Mouse (Mus musculus): ENCODE results near the gene Trim47. TPM values are rescaled to one million over a fixed set of nuclear protein-coding genes. Genes with fewer than 3 reads are reported as not detected.

Trim47 gene
- polyA plus RNA-seq (2014; fragmentation: Illumina TruSeq; extraction: RNeasy Lipid Tissue Mini Kit (QIAGEN cat#74804); ENCODE audit: low read depth, low replicate concordance): 0.36 TPM

GRCm38 (mm10) chr11:116127156-116127980 is at the start of gene Trim47:
Gene Trim47, minus strand, starts transcription at chr11:116127210.

GRCm38 (mm10) chr11:116167884-116168439 is 41.0 kb upstream of the Trim47 start, which contains the start of gene Fbf1:
Gene Fbf1, minus strand, starts transcription at chr11:116168166.

GRCm38 (mm10) chr11:116138468-116139138 is 11.6 kb upstream of the Trim47 start, which contains the start of gene Mrpl38:
Gene Mrpl38, minus strand, starts transcription at chr11:116138868.

GRCm38 (mm10) chr11:116130488-116131205 is 3.6 kb upstream of the Trim47 start, which contains the start of gene Trim65:
Gene Trim65, minus strand, starts transcription at chr11:116131128.

GRCm38 (mm10) chr11:116086258-116087193 is 40.5 kb downstream of the Trim47 start, which contains the start of gene Wbp2:
Gene Wbp2, minus strand, starts transcription at chr11:116086995.

GRCm38 (mm10) chr11:116077446-116078204 is 49.4 kb downstream of the Trim47 start, which contains the start of gene Unc13d:
Gene Unc13d, minus strand, starts transcription at chr11:116077961.

Other genes starting within 250 kb of the Trim47 start
- gene Smim5, start 227.2 kb downstream of the Trim47 start, polyA plus RNA-seq (2014; fragmentation: Illumina TruSeq; extraction: RNeasy Lipid Tissue Mini Kit (QIAGEN cat#74804); ENCODE audit: low read depth, low replicate concordance): not detected
- 5.2 TPM for gene Smim6, start 215.2 kb downstream of the Trim47 start, polyA plus RNA-seq (2014; fragmentation: Illumina TruSeq; extraction: RNeasy Lipid Tissue Mini Kit (QIAGEN cat#74804); ENCODE audit: low read depth, low replicate concordance)
- gene Sap30bp, start 193.9 kb downstream of the Trim47 start, polyA plus RNA-seq (2014; fragmentation: Illumina TruSeq; extraction: RNeasy Lipid Tissue Mini Kit (QIAGEN cat#74804); ENCODE audit: low read depth, low replicate concordance): 8.4 TPM
- 3.5 TPM for gene Recql5, start 193.7 kb downstream of the Trim47 start, polyA plus RNA-seq (2014; fragmentation: Illumina TruSeq; extraction: RNeasy Lipid Tissue Mini Kit (QIAGEN cat#74804); ENCODE audit: low read depth, low replicate concordance)
- not detected for gene Itgb4, start 152.5 kb downstream of the Trim47 start, polyA plus RNA-seq (2014; fragmentation: Illumina TruSeq; extraction: RNeasy Lipid Tissue Mini Kit (QIAGEN cat#74804); ENCODE audit: low read depth, low replicate concordance)
- gene Galk1, start 114.5 kb downstream of the Trim47 start, polyA plus RNA-seq (2014; fragmentation: Illumina TruSeq; extraction: RNeasy Lipid Tissue Mini Kit (QIAGEN cat#74804); ENCODE audit: low read depth, low replicate concordance): not detected
- 711 TPM for gene H3f3b, start 99.2 kb downstream of the Trim47 start, polyA plus RNA-seq (2014; fragmentation: Illumina TruSeq; extraction: RNeasy Lipid Tissue Mini Kit (QIAGEN cat#74804); ENCODE audit: low read depth, low replicate concordance)
- gene Unk, start 96.9 kb downstream of the Trim47 start, polyA plus RNA-seq (2014; fragmentation: Illumina TruSeq; extraction: RNeasy Lipid Tissue Mini Kit (QIAGEN cat#74804); ENCODE audit: low read depth, low replicate concordance): 6.0 TPM
- 0.11 TPM for gene Unc13d, start 49.2 kb downstream of the Trim47 start, polyA plus RNA-seq (2014; fragmentation: Illumina TruSeq; extraction: RNeasy Lipid Tissue Mini Kit (QIAGEN cat#74804); ENCODE audit: low read depth, low replicate concordance)
- gene Wbp2, start 40.2 kb downstream of the Trim47 start, polyA plus RNA-seq (2014; fragmentation: Illumina TruSeq; extraction: RNeasy Lipid Tissue Mini Kit (QIAGEN cat#74804); ENCODE audit: low read depth, low replicate concordance): 22.9 TPM
- gene Trim65, start 3.9 kb upstream of the Trim47 start, polyA plus RNA-seq (2014; fragmentation: Illumina TruSeq; extraction: RNeasy Lipid Tissue Mini Kit (QIAGEN cat#74804); ENCODE audit: low read depth, low replicate concordance): 0.45 TPM
- gene Mrpl38, start 11.7 kb upstream of the Trim47 start, polyA plus RNA-seq (2014; fragmentation: Illumina TruSeq; extraction: RNeasy Lipid Tissue Mini Kit (QIAGEN cat#74804); ENCODE audit: low read depth, low replicate concordance): 2.2 TPM
- 19.3 TPM for gene Fbf1, start 41.0 kb upstream of the Trim47 start, polyA plus RNA-seq (2014; fragmentation: Illumina TruSeq; extraction: RNeasy Lipid Tissue Mini Kit (QIAGEN cat#74804); ENCODE audit: low read depth, low replicate concordance)
- gene Ten1, start 71.6 kb upstream of the Trim47 start, polyA plus RNA-seq (2014; fragmentation: Illumina TruSeq; extraction: RNeasy Lipid Tissue Mini Kit (QIAGEN cat#74804); ENCODE audit: low read depth, low replicate concordance): 1.5 TPM
- 11.0 TPM for gene Acox1, start 71.8 kb upstream of the Trim47 start, polyA plus RNA-seq (2014; fragmentation: Illumina TruSeq; extraction: RNeasy Lipid Tissue Mini Kit (QIAGEN cat#74804); ENCODE audit: low read depth, low replicate concordance)
- not detected for gene Evpl, start 110.9 kb upstream of the Trim47 start, polyA plus RNA-seq (2014; fragmentation: Illumina TruSeq; extraction: RNeasy Lipid Tissue Mini Kit (QIAGEN cat#74804); ENCODE audit: low read depth, low replicate concordance)
- 10.5 TPM for gene Srp68, start 147.0 kb upstream of the Trim47 start, polyA plus RNA-seq (2014; fragmentation: Illumina TruSeq; extraction: RNeasy Lipid Tissue Mini Kit (QIAGEN cat#74804); ENCODE audit: low read depth, low replicate concordance)
- gene Galr2, start 153.7 kb upstream of the Trim47 start, polyA plus RNA-seq (2014; fragmentation: Illumina TruSeq; extraction: RNeasy Lipid Tissue Mini Kit (QIAGEN cat#74804); ENCODE audit: low read depth, low replicate concordance): not detected
- 16.2 TPM for gene Exoc7, start 180.0 kb upstream of the Trim47 start, polyA plus RNA-seq (2014; fragmentation: Illumina TruSeq; extraction: RNeasy Lipid Tissue Mini Kit (QIAGEN cat#74804); ENCODE audit: low read depth, low replicate concordance)
- 0.76 TPM for gene Foxj1, start 208.2 kb upstream of the Trim47 start, polyA plus RNA-seq (2014; fragmentation: Illumina TruSeq; extraction: RNeasy Lipid Tissue Mini Kit (QIAGEN cat#74804); ENCODE audit: low read depth, low replicate concordance)

Data from testis, adult 10 weeks (tissue).